Mouse (Mus musculus): ENCODE results near the gene Mut.

Gene Mut

DNA sequence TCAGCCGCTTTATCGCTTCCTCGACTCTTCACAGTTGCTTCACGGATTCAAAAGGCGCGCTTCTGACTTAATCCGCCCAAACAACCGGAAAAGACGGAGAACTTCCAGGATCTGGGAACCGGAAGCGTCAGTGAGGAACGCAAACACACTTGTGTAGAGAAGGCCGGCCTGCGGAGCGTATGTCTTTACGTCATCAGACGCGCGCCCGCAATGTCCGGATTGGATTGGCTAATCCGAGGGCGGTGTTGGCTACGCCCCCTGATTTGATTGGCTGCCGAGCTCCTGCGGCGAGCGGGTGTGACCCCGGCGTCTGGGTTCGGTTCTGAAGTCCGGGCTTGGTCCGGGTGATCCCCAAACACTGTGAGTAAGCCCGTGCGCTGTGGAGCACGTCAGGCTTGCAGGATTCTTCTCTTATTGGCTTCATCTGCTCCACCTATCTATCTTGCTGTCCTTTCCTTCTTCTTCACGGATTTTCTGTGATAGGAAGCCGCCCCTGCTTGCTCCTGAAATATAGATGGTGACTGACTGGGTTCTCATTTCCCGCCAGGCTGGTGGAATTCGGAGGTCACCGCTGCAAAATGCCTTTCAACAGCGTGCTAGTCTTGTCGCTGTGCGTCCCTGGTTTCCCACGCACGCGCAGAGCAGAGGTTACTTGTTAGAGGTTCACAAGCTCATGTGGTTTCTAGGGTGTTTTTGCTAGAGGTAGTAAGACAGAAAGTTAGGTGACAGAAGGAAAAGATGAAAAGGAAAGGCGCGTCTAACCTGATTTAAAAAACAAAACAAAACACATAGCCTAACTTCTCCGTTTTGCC lies at the start of gene Mut, which contains the start of gene Cenpq:
Gene Mut, plus strand, starts transcription at position 266 of the 812 bp plus-strand sequence.
Gene Cenpq, minus strand, starts transcription at position 628 of the 812 bp plus-strand sequence.
- in situ Hi-C loops (cut with MboI; ENCODE audit: low pct_unique_long_range_greater_than_20kb in 1 of 2, low sequenced_read_pairs in 2 of 2, unreplicated experiment in 1 of 2) = loop anchor here in 1 of 2 experiments (25.0 kb wide), 1 partner anchor 1878 kb away; no protein-coding TSS in a partner anchor

DNA sequence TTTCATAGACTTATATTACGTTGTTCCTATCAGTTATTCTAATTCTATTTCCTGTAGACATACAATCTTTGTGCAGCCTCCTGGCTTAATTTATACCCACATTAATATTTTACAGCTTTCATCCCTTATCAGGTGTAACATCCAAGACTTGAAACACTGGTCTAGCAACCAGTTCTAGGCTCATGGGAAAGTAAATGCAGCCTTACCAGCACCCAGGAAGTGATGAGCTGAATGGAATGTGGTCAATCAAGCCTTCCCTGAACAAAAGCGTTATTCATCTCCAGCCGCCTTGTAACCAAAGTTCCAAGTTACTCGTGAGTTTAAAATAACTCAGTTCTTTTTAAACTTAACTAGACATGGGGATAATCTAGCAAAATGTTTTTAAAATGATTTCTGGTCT lies 49.3 kb upstream of the Mut start:
- in situ Hi-C loops (cut with MboI; ENCODE audit: low pct_unique_long_range_greater_than_20kb in 1 of 2, low sequenced_read_pairs in 2 of 2, unreplicated experiment in 1 of 2) = no loop called here

DNA sequence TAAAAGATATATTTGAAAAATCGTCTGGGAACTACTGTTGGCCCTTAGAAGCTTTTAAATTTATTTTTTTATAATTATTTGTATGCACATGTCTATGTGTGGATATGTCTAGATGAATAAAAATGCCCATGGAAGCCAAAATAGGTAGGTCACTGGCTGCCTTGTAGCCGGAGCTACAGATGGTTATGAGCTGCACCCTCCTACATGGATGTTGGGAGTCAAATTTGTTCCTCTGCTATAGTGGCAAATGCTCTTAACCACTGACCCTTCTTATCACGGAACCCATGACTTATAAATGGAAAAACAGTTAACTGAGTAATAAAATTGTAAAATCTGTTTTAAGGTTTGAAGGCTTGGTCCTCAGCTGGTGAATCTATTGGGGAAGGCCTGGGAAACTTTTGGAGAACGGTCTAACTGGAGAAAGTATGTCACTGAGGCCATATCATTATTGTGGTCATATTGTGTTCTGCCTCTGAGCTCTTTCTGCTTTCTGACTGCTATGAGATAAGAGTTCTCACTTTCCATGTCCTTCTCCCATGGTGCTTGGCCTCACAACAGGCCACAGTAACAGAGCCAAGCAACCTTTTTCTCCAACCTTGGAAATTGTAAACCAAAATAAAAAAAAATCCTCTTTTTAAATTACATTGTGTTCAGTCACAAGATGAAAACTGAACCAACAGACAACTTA lies 46.5 kb upstream of the Mut start:
- in situ Hi-C loops (cut with MboI; ENCODE audit: low pct_unique_long_range_greater_than_20kb in 1 of 2, low sequenced_read_pairs in 2 of 2, unreplicated experiment in 1 of 2) = no loop called here

DNA sequence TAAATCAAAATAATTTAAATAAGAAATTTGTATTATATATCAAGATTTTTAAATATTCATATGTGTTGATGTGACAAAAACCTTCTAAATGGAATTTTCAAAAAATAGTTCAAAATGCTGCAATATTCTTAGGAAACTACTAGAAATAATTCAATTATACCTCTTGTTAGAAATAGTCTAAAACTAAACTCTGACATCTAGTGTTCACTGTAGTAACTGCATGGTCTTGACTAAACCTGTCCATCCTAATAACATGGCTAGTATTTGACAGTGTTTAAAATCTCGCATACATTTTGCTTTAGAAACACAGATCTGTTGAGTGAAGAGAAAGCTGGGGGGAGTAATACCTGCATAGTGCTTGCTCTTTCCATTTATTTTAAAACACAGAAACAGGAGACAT lies 37.6 kb upstream of the Mut start:
- in situ Hi-C loops (cut with MboI; ENCODE audit: low pct_unique_long_range_greater_than_20kb in 1 of 2, low sequenced_read_pairs in 2 of 2, unreplicated experiment in 1 of 2) = loop anchor here (10.0 kb wide), 2 partner anchors 52 to 62 kb away; no protein-coding TSS in a partner anchor

DNA sequence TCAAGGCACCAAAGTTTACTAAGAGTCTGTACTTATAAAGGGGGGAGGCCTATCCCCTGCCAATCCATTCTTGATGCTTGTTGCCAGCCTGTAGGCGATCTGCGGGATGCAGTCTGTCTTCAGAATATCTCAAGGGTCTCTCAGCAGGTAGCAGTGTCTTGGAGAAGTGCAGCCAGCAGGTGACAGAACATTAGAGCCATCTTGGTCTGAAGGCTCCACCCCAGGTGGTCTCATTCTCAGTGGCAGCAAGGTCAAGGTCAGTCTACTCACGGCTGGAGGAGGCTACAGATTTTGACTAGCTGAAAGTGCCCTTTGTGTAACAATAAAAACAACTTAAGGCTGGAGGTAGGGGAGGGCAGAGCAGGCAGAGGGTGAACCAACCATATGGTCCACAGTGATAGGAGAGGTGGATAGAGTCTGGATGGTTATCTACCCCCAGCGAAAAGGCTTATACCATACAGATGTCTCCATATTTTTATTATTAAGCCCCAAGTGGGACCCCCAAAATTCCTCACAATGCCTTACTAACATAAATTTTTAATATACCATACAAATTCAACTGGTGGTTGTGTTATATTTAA lies 34.6 kb upstream of the Mut start:
- in situ Hi-C loops (cut with MboI; ENCODE audit: low pct_unique_long_range_greater_than_20kb in 1 of 2, low sequenced_read_pairs in 2 of 2, unreplicated experiment in 1 of 2) = loop anchor here (10.0 kb wide), 2 partner anchors 55 to 65 kb away; no protein-coding TSS in a partner anchor

DNA sequence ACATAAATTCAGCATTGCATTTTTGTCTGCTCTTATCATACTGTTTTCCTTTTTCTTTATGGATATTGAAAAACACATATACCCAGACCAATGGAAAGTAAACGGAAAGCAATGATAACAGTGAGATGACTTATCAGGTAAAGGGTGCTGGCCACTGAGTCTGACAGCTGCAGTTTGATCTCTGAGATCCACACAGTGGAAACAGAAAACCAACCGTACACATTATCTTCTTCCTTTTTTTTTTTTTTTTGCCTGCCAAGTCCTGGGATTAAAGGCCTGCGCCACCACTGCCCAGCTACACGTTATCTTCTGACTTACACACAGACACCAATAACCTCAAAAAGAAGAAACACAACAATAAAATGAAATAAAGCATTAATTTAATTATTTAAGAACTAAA lies 31.1 kb upstream of the Mut start:
- in situ Hi-C loops (cut with MboI; ENCODE audit: low pct_unique_long_range_greater_than_20kb in 1 of 2, low sequenced_read_pairs in 2 of 2, unreplicated experiment in 1 of 2) = no loop called here

DNA sequence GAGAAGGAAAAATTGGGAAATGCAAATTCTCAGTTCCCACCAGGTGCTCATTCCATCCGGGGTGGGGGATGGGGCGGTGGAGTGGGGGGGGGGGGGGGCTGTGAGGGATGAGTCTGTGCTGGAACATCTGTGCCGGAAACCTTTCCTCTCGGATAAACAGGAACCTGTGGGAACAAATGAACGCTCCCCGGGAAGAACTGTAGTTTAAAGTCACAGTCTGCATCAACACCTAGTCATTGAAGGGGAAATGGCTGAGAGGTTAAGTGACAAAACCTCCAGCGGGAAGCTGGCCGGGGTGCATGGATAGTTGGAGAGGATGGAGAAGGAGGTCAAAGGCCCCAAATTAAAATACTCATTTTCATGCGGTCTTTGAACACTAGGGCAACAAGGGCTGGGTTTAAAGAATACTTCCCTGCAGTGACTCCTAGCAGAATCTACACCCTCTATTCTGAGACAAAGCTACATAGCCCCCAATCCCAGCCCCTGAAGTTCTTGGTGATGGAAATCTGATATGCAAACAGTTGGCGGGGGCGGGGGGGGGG lies 30.4 kb upstream of the Mut start:
- in situ Hi-C loops (cut with MboI; ENCODE audit: low pct_unique_long_range_greater_than_20kb in 1 of 2, low sequenced_read_pairs in 2 of 2, unreplicated experiment in 1 of 2) = no loop called here

DNA sequence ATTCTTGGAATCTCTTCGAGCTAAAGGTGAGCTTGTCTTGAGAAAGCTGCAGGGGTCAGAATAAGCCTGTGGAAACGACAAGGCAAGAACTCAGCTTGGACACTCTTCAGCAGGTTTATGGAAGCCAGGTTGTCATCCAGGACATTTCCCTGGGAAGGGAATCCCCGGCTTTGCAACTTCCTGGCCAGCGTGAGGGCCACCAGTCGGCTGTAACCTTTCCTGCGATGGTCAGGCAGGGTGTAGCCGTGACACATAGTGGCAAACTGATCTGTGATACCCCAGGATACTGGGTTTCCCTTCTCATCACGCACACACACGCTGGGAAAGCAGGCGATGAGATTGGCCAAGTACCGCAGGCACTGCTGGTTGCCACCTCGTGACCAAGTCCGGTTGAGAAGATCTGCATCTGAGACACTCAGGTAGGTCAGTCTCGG lies 29.7 kb upstream of the Mut start:
- in situ Hi-C loops (cut with MboI; ENCODE audit: low pct_unique_long_range_greater_than_20kb in 1 of 2, low sequenced_read_pairs in 2 of 2, unreplicated experiment in 1 of 2) = no loop called here

DNA sequence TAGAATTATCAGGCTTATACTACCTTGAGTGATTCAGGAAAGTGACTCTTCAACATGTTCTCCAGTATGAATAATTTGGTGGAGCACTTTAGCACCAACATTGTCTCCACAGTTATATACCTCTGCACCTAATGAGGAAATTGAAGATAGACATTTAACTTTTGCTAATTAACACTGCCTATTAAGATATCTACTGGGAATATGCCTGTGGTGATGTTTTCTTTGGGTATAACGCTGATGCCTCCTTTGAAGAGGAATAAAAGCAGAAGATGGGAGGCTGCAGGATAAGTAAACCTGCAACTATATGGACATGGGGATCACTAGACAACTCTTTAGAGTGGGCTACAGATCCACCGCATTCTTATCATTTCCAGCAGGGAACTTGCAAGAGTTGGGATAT lies 20.2 kb upstream of the Mut start, which contains the start of gene Glyatl3:
Gene Glyatl3, minus strand, starts transcription at position 101 of the 400 bp plus-strand sequence.
- in situ Hi-C loops (cut with MboI; ENCODE audit: low pct_unique_long_range_greater_than_20kb in 1 of 2, low sequenced_read_pairs in 2 of 2, unreplicated experiment in 1 of 2) = no loop called here

DNA sequence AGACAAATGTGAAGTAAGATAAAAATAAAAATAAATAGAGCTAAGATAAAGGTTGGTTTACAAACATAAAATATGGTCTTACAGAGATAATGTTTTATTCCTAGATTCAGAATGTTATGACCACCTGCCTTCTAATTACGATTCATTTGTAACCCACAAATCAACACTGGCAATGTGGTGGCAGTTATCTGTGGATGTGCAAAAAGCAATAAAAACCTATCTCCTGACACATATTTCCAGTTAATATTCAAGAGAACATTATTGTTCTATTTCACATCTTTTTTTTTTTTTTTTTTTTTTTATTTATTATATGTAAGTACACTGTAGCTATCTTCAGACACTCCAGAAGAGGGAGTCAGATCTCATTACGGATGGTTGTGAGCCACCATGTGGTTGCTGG lies 19.0 kb upstream of the Mut start:
- in situ Hi-C loops (cut with MboI; ENCODE audit: low pct_unique_long_range_greater_than_20kb in 1 of 2, low sequenced_read_pairs in 2 of 2, unreplicated experiment in 1 of 2) = no loop called here

DNA sequence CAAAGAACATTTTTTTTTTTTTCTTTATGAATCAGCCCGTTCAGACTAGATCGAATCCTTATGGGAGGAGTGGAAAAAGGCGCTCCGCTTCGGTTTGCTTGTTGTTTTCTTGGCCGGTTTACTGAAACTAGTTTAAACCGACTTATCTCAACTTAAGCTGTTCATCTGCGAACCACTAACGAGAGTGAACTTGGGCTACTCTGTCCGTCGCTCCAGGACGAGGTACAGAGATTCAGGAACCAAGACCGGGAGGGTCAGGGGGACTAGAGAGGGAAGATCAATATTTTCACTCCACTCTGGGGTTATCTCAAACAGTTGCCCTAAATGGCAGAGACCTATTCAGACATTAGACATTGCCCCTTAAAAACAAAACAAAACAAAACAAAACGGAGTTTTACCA lies 500 bp upstream of the Mut start:
- in situ Hi-C loops (cut with MboI; ENCODE audit: low pct_unique_long_range_greater_than_20kb in 1 of 2, low sequenced_read_pairs in 2 of 2, unreplicated experiment in 1 of 2) = loop anchor here in 1 of 2 experiments (25.0 kb wide), 1 partner anchor 1878 kb away; no protein-coding TSS in a partner anchor

DNA sequence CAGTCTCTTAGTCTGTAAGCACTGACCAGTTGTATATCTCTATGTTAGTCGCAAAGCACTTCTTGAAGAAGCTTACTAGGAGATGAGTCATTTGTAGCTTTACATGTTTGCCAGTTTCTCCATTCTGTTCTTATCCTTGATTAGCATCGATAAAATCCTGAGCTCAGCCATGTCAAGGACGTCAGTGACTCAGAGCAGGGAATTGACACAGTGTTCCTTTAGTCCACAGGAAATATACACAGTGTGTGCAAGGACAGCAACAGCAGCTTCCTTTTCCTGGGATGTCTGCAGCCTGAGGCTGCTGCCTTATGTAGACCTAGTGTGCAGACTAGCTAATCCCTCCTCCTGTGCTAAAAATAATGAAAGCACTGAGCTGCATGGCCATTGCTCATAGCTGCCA lies 14.0 kb downstream of the Mut start:
- in situ Hi-C loops (cut with MboI; ENCODE audit: low pct_unique_long_range_greater_than_20kb in 1 of 2, low sequenced_read_pairs in 2 of 2, unreplicated experiment in 1 of 2) = loop anchor here in 1 of 2 experiments (25.0 kb wide), 1 partner anchor 1864 kb away; no protein-coding TSS in a partner anchor

DNA sequence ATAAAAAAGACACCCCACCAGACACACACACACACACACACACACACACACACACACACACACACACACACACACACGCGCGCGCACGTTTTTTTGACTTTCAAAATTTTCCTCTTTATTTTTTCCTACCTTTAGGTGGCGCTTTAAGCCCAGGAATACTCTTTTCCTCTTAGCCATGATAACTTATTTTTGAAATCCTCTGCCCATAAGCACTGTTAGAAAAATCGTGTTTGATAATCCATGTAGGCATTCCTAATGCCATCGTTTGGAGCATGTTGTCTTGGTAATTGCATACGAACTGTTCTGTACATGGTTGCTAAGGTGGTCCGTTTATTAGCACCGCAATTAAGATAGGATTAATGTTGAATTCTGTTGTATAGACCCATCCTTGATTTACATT lies 43.4 kb downstream of the Mut start:
- in situ Hi-C loops (cut with MboI; ENCODE audit: low pct_unique_long_range_greater_than_20kb in 1 of 2, low sequenced_read_pairs in 2 of 2, unreplicated experiment in 1 of 2) = no loop called here

DNA sequence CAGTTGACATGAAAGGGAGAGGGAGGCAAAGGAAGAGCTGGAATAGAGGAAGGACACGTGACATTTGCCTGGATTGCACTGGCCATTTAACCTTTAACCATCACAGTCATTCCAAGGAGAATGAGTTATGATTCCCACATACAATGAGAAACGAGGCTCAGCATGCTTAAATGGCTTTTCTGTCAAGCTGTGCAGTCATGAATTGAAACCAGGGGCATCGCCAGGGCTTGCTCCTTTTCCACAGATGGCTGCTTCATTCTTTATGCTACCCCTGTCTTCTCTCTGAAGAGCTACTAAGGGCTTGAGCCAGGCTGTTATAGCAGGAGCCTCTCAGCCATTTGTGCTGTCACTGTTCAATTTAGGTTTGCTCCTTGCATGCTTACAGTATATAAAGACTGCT lies 57.6 kb downstream of the Mut start:
- in situ Hi-C loops (cut with MboI; ENCODE audit: low pct_unique_long_range_greater_than_20kb in 1 of 2, low sequenced_read_pairs in 2 of 2, unreplicated experiment in 1 of 2) = no loop called here

Measured in mouse embryonic stem cell (cell line).